ENCODE assay signal across 17 mouse cellular contexts in genomic region chr16:57748093-57748492, GRCm38 (mm10). TPM values are rescaled to one million over a fixed set of nuclear protein-coding genes. Genes with fewer than 3 reads are reported as not detected.
DNase-seq lines count a peak whose midpoint lies in the region; ATAC-seq and TF ChIP-seq lines count a peak whose summit lies in the region.
"Had no signal": no experiment of that assay in that cellular context is flagged by ENCODE, and none has a peak within 500 bp of the region (broad histone marks: within the 10 kb centered on the region; RNA-seq: fewer than 3 reads in every experiment).

No protein-coding gene starts in this region.

- peak; percentile 46 for TF ChIP-seq CTCF in forebrain, postnatal 0 days (IDR thresholded peaks at IDR 0.05; ENCODE audit: low read depth)

- no peak overlapping the region for H3K4me3 ChIP-seq in forebrain, postnatal 0 days (ENCODE audit: low read depth, low read length)
- H3K4me3 ChIP-seq in forebrain, embryonic 15.5 days = no peak overlapping the region
- H3K4me3 ChIP-seq in midbrain, embryonic 14.5 days (replicated peaks; ENCODE audit: low read depth, low read length) = no peak overlapping the region
- H3K4me3 ChIP-seq in midbrain, embryonic 15.5 days = no peak overlapping the region
- H3K4me3 ChIP-seq: hindbrain, embryonic 12.5 days had no signal

- no peak for ATAC-seq in forebrain, postnatal 0 days
- no peak for ATAC-seq in forebrain, embryonic 15.5 days (replicated peaks)
- no peak for ATAC-seq in midbrain, embryonic 14.5 days (ENCODE audit: low FRiP score, low TSS enrichment)
- no peak for ATAC-seq in midbrain, embryonic 15.5 days (replicated peaks)

- no peak overlapping the region for H3K9ac ChIP-seq in forebrain, postnatal 0 days
- no peak overlapping the region for H3K9ac ChIP-seq in forebrain, embryonic 15.5 days (replicated peaks)
- H3K9ac ChIP-seq in midbrain, embryonic 14.5 days (replicated peaks; ENCODE audit: low read length) = no peak overlapping the region
- H3K9ac ChIP-seq in midbrain, embryonic 15.5 days = no peak overlapping the region
- H3K9ac ChIP-seq: hindbrain, embryonic 12.5 days had no signal

- no peaks in the 10 kb centered on the region for H3K4me1 ChIP-seq in forebrain, postnatal 0 days (ENCODE audit: insufficient read depth)
- no peaks in the 10 kb centered on the region for H3K4me1 ChIP-seq in forebrain, embryonic 15.5 days
- H3K4me1 ChIP-seq in midbrain, embryonic 14.5 days (ENCODE audit: control insufficient read depth, insufficient read depth, low read length) = no peaks in the 10 kb centered on the region
- no peaks in the 10 kb centered on the region for H3K4me1 ChIP-seq in midbrain, embryonic 15.5 days
- H3K4me1 ChIP-seq: hindbrain, embryonic 12.5 days had no signal

- no peak for DNase-seq in forebrain, postnatal 0 days
- DNase-seq in kidney, adult 9 months = peak; percentile 17
- no peak for DNase-seq in kidney, postnatal 36 days
- peak; percentile 29 for DNase-seq in midbrain, embryonic 14.5 days
- DNase-seq in embryo, embryonic 10 days (ENCODE audit: low spot score) = no peak
- DNase-seq in thymus, adult 18-20 months = no peak
- DNase-seq: adrenal gland, adult 8-10 months; B cell, adult 2 months; cerebellum, adult 8-10 months; embryo, embryonic 11 days; kidney, adult 18-20 months; spleen, adult 18-20 months; thymus, postnatal 36 days had no signal

- WGBS in forebrain, postnatal 0 days = 70% methylated on average over 3 of the region's 3 CpGs
- 75% methylated on average over 3 of the region's 3 CpGs for WGBS in forebrain, embryonic 15.5 days
- 80% methylated on average over 3 of the region's 3 CpGs for WGBS in midbrain, embryonic 14.5 days
- WGBS in midbrain, embryonic 15.5 days = 81% methylated on average over 3 of the region's 3 CpGs

- H3K9me3 ChIP-seq in forebrain, postnatal 0 days (ENCODE audit: low read length) = no peaks in the 10 kb centered on the region
- H3K9me3 ChIP-seq in forebrain, embryonic 15.5 days = no peaks in the 10 kb centered on the region
- H3K9me3 ChIP-seq in midbrain, embryonic 14.5 days (ENCODE audit: control insufficient read depth, low read length) = no peaks in the 10 kb centered on the region
- no peaks in the 10 kb centered on the region for H3K9me3 ChIP-seq in midbrain, embryonic 15.5 days
- H3K9me3 ChIP-seq: hindbrain, embryonic 12.5 days had no signal

- no peaks in the 10 kb centered on the region for H3K27me3 ChIP-seq in forebrain, postnatal 0 days (ENCODE audit: insufficient read depth, low read length)
- no peaks in the 10 kb centered on the region for H3K27me3 ChIP-seq in forebrain, embryonic 15.5 days
- no peaks in the 10 kb centered on the region for H3K27me3 ChIP-seq in midbrain, embryonic 14.5 days (ENCODE audit: control insufficient read depth, insufficient read depth, low read length)
- no peaks in the 10 kb centered on the region for H3K27me3 ChIP-seq in midbrain, embryonic 15.5 days (replicated peaks)
- H3K27me3 ChIP-seq: hindbrain, embryonic 12.5 days had no signal

- no peak overlapping the region for H3K27ac ChIP-seq in forebrain, postnatal 0 days (ENCODE audit: low read depth, low read length)
- H3K27ac ChIP-seq in forebrain, embryonic 15.5 days (replicated peaks) = no peak overlapping the region
- no peak overlapping the region for H3K27ac ChIP-seq in midbrain, embryonic 14.5 days (replicated peaks; ENCODE audit: low read depth, low read length)
- no peak overlapping the region for H3K27ac ChIP-seq in midbrain, embryonic 15.5 days
- H3K27ac ChIP-seq: hindbrain, embryonic 12.5 days had no signal

- no peak overlapping the region for H3K4me2 ChIP-seq in forebrain, postnatal 0 days (ENCODE audit: low read depth)
- no peak overlapping the region for H3K4me2 ChIP-seq in forebrain, embryonic 15.5 days (replicated peaks)
- H3K4me2 ChIP-seq in midbrain, embryonic 14.5 days (ENCODE audit: low read length) = no peak overlapping the region
- H3K4me2 ChIP-seq in midbrain, embryonic 15.5 days = no peak overlapping the region
- H3K4me2 ChIP-seq: hindbrain, embryonic 12.5 days had no signal

- H3K36me3 ChIP-seq in forebrain, postnatal 0 days (ENCODE audit: insufficient read depth) = no peaks in the 10 kb centered on the region
- H3K36me3 ChIP-seq in forebrain, embryonic 15.5 days = no peaks in the 10 kb centered on the region
- no peaks in the 10 kb centered on the region for H3K36me3 ChIP-seq in midbrain, embryonic 14.5 days (ENCODE audit: control insufficient read depth, insufficient read depth, low read length)
- H3K36me3 ChIP-seq in midbrain, embryonic 15.5 days (replicated peaks) = no peaks in the 10 kb centered on the region
- H3K36me3 ChIP-seq: hindbrain, embryonic 12.5 days had no signal

RNA-seq across cellular contexts. Expression of gene Col8a1, which starts 6.4 kb away (rescaled TPM):
- 5.5 and 7.7 TPM in 2 replicates for total RNA-seq in forebrain, postnatal 0 days (2014; rRNA removed)
- polyA plus RNA-seq in forebrain, postnatal 0 days (2015; fragmentation: Nextera tagmentation; extraction: Ambion mirVana) = 1.9 and 3.5 TPM in 2 replicates
- 1.1 and 6.0 TPM in 2 replicates for polyA plus RNA-seq in forebrain, embryonic 15.5 days (2015; fragmentation: Nextera tagmentation; extraction: Ambion mirVana)
- 2.0 and 2.4 TPM in 2 replicates for polyA plus RNA-seq in midbrain, embryonic 14.5 days (2014; fragmentation: Nextera tagmentation; extraction: Ambion mirVana)
- polyA plus RNA-seq in midbrain, embryonic 15.5 days (2015; fragmentation: Nextera tagmentation; extraction: Ambion mirVana) = 3.3 and 4.0 TPM in 2 replicates
- total RNA-seq: megakaryocyte-erythroid progenitor cell, adult 5-6 weeks had no signal

Comparison
In these comparisons a context has a peak if more than half of its experiments do, and no peak if none do; other contexts are left out.
1. DNase-seq: peak in kidney, adult 9 months (single experiment) and midbrain, embryonic 14.5 days (single experiment); none in forebrain, postnatal 0 days (single experiment), kidney, postnatal 36 days (0 of 2), embryo, embryonic 10 days (single experiment) and thymus, adult 18-20 months (0 of 2).